Mouse (Mus musculus): Measurements from ENCODE around the gene Teddm1a. TPM values are rescaled to one million over a fixed set of nuclear protein-coding genes. Genes with fewer than 3 reads are reported as not detected.

Gene Teddm1a
- polyA plus RNA-seq, 1 experiment from 2014 or later, result not detected

DNA sequence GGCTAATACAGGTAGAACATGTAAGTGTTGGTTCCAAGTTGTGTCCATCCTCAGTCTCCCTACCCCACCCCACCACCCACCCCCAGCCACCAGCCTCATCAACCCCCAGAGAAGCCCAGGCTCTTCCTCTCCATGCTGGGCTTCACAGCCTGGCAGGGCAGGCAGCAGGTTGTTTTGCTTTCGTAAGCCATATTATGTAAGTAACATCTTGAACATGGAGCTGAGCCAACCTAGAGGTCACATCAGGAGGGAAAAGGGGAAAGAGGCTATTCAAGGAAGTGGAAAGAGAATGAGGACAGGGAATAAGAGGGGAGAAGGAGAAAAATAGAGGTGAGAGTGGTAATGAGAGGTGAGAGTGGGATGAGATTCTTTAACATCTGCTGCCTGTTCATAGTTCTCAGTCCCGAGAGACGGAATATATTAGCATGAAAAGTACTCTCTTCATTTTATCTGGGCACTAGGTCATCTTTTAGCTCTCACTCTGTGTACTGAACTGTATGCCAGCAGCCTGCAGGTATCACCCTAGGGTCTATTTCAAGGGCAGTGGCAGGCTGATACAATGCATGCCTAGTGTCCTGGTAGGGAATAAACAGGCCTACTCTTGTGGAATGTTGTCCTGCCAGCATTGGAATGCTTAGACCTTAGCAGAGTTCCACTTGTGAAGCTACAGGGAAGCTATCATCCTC lies 27.1 kb downstream of the Teddm1a start:
- ATAC-seq (ENCODE audit: low FRiP score, low TSS enrichment), result no peak
- H3K4me1 ChIP-seq (ENCODE audit: insufficient read depth, low read length), result no peaks in the 10 kb centered on the region
- H3K36me3 ChIP-seq (ENCODE audit: insufficient read depth, low read length), result no peaks in the 10 kb centered on the region
- H3K9me3 ChIP-seq (ENCODE audit: low read length), result no peaks in the 10 kb centered on the region
- no peak overlapping the region for H3K9ac ChIP-seq (replicated peaks; ENCODE audit: low read length)
- no peak overlapping the region for H3K27ac ChIP-seq (ENCODE audit: low read length)
- no peak overlapping the region for H3K4me2 ChIP-seq (replicated peaks; ENCODE audit: low read depth, low read length)
- no peaks in the 10 kb centered on the region for H3K27me3 ChIP-seq (ENCODE audit: insufficient read depth, low read length)
- WGBS, result 81% methylated on average over 3 of the region's 3 CpGs
- no peak overlapping the region for H3K4me3 ChIP-seq (ENCODE audit: low read length)

DNA sequence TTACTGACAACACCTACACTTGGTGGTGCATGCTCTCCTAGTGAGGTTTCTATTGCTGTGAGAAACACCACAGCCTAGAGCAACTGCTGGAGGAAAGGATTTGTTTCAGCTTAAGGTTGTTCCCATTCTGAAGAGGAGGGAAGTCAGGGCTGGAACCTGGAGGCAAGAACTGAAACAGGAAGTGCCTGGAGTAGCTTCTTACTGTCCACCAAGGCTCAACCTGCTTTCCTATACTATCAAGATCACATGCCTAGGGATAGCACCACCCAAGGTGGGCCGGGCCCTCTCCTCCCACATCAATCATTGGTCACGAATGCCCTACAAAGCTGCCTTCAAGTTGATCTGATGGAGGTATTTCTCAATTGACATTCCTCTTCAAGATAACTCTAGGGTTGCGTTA lies 30.1 kb downstream of the Teddm1a start:
- Histone ChIP-seq H3K9me3 (ENCODE audit: low read length) (no peaks in the 10 kb centered on the region), H3K4me3 (ENCODE audit: low read length) (no peak overlapping the region), H3K4me1 (ENCODE audit: insufficient read depth, low read length) (no peaks in the 10 kb centered on the region), H3K27me3 (ENCODE audit: insufficient read depth, low read length) (no peaks in the 10 kb centered on the region), H3K4me2 (replicated peaks; ENCODE audit: low read depth, low read length) (no peak overlapping the region), H3K9ac (replicated peaks; ENCODE audit: low read length) (no peak overlapping the region), H3K36me3 (ENCODE audit: insufficient read depth, low read length) (no peaks in the 10 kb centered on the region), H3K27ac (ENCODE audit: low read length) (no peak overlapping the region)
- 89% methylated on average over 3 of the region's 3 CpGs for WGBS
- no peak for ATAC-seq (ENCODE audit: low FRiP score, low TSS enrichment)

DNA sequence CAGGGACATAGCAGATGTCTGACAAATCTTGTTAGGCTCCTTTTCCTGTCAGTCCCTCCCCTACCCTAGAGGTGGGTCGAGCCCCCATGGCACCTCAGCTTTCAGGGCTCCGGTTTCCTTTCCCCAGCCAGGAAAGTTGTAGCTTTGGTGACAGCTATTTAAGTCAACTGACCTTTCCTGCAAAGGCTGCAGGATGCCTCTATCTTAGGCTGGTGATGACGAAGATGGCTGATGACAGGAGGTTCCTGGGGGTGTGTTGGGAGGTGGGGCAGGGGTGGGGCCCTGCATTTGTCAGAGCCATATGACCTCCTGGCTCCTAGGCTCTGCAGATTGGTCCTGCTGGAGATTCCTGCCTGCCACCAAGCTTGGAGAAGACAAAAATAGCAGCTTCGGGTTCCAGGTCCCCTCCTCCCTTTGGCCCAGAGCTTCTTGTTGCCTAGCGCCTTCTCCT lies 31.1 kb downstream of the Teddm1a start:
- Histone ChIP-seq H3K27ac (ENCODE audit: low read length) (no peak overlapping the region), H3K9me3 (ENCODE audit: low read length) (0 out of 2 replicates have a peak, but pooled peaks cover 2% of the 10 kb centered on the region), H3K4me2 (replicated peaks; ENCODE audit: low read depth, low read length) (no peak overlapping the region), H3K4me1 (ENCODE audit: insufficient read depth, low read length) (no peaks in the 10 kb centered on the region), H3K36me3 (ENCODE audit: insufficient read depth, low read length) (no peaks in the 10 kb centered on the region), H3K27me3 (ENCODE audit: insufficient read depth, low read length) (no peaks in the 10 kb centered on the region), H3K9ac (replicated peaks; ENCODE audit: low read length) (no peak overlapping the region), H3K4me3 (ENCODE audit: low read length) (no peak overlapping the region)
- no peak for ATAC-seq (ENCODE audit: low FRiP score, low TSS enrichment)
- WGBS, result 26% methylated on average over 5 of the region's 5 CpGs

DNA sequence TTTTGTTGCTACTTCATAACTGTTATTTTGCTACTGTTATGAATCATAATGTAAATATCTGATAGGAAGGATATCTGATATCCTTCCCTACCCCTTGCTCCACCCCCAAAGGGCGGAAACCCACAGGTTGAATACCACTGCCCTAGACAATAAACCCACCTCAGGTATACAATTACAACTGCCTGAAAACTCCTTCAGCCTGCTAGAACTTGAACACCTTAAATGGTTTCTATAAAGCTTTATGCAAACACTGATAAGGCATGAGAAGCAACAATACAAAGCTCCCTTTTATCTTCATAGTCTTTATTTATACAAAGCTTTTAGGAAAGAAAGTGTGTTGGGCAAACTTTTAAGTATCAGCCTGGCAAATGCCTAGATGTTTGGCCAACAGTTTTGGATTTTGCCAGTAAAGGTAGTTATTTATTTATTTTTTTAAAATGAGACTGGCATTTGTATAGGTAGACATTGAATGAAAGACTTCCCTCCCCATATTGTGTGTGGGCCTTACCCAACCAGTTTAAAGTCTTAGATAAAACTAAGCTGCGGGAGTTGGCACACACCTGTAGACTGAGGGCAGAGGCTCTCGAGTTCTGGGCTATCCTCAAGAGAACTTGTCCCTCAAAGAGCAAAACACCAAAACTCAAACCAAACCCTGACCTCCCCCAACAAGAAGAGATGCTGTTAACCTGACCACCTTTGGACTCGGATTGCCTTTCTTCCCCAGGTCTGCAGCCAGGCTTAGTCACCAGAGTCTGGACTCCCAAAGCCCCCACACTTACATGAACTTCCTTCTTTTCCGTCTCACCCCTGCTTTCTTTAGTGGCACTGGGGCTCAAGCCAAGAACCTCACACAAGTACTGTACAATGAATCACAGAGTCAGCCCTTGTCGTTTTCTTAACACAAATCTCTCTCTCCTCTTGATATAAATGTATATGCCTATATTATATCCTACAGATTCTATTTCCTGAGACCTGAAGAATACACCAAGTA lies 33.1 kb downstream of the Teddm1a start:
- WGBS, result 74% methylated on average over 6 of the region's 6 CpGs
- Histone ChIP-seq H3K4me2 (replicated peaks; ENCODE audit: low read depth, low read length) (no peak overlapping the region), H3K9me3 (ENCODE audit: low read length) (0 out of 2 replicates have a peak, but pooled peaks cover 2% of the 10 kb centered on the region), H3K4me1 (ENCODE audit: insufficient read depth, low read length) (no peaks in the 10 kb centered on the region), H3K36me3 (ENCODE audit: insufficient read depth, low read length) (no peaks in the 10 kb centered on the region), H3K27ac (ENCODE audit: low read length) (no peak overlapping the region), H3K4me3 (ENCODE audit: low read length) (no peak overlapping the region), H3K9ac (replicated peaks; ENCODE audit: low read length) (no peak overlapping the region), H3K27me3 (ENCODE audit: insufficient read depth, low read length) (no peaks in the 10 kb centered on the region)
- no peak for ATAC-seq (ENCODE audit: low FRiP score, low TSS enrichment)

DNA sequence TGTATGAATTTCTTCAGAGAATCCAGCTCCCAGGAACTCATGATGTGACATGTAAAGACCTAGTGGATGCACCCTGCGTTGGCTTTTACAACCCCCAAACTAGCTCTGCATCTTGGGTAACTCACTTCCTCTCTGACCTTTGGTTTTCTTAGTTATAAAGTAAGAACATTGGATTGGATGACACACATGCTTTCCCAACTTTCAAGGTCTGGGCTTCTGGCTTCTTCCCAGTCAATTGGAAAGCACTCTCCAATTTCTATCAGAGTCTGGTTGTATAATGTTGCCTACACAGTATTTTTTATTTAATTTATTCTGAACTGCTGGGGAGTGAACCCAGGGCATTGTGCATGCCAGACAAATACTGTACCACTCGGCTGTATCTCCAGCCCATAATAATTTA lies 38.9 kb downstream of the Teddm1a start:
- ATAC-seq (ENCODE audit: low FRiP score, low TSS enrichment), result no peak
- H3K27ac ChIP-seq (ENCODE audit: low read length), result no peak overlapping the region
- H3K4me2 ChIP-seq (replicated peaks; ENCODE audit: low read depth, low read length), result no peak overlapping the region
- H3K4me3 ChIP-seq (ENCODE audit: low read length), result no peak overlapping the region
- H3K4me1 ChIP-seq (ENCODE audit: insufficient read depth, low read length), result no peaks in the 10 kb centered on the region
- no peaks in the 10 kb centered on the region for H3K36me3 ChIP-seq (ENCODE audit: insufficient read depth, low read length)
- 0 out of 2 replicates have a peak, but pooled peaks cover 2% of the 10 kb centered on the region for H3K9me3 ChIP-seq (ENCODE audit: low read length)
- 77% methylated on average over 2 of the region's 2 CpGs for WGBS
- H3K9ac ChIP-seq (replicated peaks; ENCODE audit: low read length), result no peak overlapping the region
- no peaks in the 10 kb centered on the region for H3K27me3 ChIP-seq (ENCODE audit: insufficient read depth, low read length)

DNA sequence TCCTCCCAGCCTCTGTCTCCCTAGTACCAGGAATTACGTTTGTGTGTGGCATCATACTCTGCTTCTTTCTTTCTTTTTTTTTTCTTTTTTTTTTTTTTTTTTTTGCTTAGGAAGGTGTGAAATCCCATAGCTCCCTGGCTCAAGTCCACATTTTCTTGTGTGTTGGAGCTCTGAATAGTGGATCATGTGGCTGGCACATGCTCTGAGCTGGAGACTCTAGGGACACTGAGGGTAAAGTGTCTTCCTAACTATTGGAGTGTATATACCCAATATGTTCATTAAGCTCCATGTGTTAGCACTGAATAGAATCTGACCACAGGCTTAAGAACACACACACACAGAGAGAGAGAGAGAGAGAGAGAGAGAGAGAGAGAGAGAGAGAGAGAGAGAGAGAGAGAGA lies 42.2 kb downstream of the Teddm1a start:
- Histone ChIP-seq H3K9me3 (ENCODE audit: low read length) (no peaks in the 10 kb centered on the region), H3K36me3 (ENCODE audit: insufficient read depth, low read length) (no peaks in the 10 kb centered on the region), H3K4me1 (ENCODE audit: insufficient read depth, low read length) (no peaks in the 10 kb centered on the region), H3K4me2 (replicated peaks; ENCODE audit: low read depth, low read length) (no peak overlapping the region), H3K9ac (replicated peaks; ENCODE audit: low read length) (no peak overlapping the region), H3K4me3 (ENCODE audit: low read length) (no peak overlapping the region), H3K27me3 (ENCODE audit: insufficient read depth, low read length) (no peaks in the 10 kb centered on the region), H3K27ac (ENCODE audit: low read length) (no peak overlapping the region)
- no peak for ATAC-seq (ENCODE audit: low FRiP score, low TSS enrichment)
- 71% methylated on average over 1 of the region's 1 CpGs for WGBS

DNA sequence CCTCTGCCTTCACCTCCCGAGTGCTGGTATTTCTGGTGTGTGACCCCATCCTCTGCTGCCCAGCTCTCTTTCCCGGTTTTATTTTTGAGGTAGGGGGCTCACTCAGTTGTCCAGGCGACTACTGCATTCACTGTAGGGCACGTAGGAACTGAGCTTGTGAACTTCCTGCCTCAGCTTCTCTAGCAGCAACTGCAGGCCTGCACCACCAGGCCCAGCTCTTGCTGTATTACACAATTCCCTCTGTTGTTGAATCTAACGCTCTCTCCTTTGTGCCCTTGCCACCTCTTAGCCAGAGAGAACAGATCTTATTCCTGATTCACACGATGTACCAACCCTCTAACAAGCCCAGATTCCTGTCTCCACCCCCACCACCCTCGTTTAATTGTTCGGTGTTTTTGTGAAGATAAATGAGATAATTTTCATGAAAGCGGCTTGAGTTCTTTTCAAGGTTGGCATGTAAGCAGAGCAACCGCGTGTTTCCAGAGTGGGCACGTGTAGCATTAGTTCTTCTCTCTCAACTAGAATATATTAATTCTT lies 44.4 kb downstream of the Teddm1a start:
- Histone ChIP-seq H3K27me3 (ENCODE audit: insufficient read depth, low read length) (no peaks in the 10 kb centered on the region), H3K4me3 (ENCODE audit: low read length) (no peak overlapping the region), H3K36me3 (ENCODE audit: insufficient read depth, low read length) (no peaks in the 10 kb centered on the region), H3K27ac (ENCODE audit: low read length) (no peak overlapping the region), H3K4me2 (replicated peaks; ENCODE audit: low read depth, low read length) (no peak overlapping the region), H3K9ac (replicated peaks; ENCODE audit: low read length) (no peak overlapping the region), H3K9me3 (ENCODE audit: low read length) (no peaks in the 10 kb centered on the region), H3K4me1 (ENCODE audit: insufficient read depth, low read length) (no peaks in the 10 kb centered on the region)
- no peak for ATAC-seq (ENCODE audit: low FRiP score, low TSS enrichment)
- 79% methylated on average over 12 of the region's 12 CpGs for WGBS

DNA sequence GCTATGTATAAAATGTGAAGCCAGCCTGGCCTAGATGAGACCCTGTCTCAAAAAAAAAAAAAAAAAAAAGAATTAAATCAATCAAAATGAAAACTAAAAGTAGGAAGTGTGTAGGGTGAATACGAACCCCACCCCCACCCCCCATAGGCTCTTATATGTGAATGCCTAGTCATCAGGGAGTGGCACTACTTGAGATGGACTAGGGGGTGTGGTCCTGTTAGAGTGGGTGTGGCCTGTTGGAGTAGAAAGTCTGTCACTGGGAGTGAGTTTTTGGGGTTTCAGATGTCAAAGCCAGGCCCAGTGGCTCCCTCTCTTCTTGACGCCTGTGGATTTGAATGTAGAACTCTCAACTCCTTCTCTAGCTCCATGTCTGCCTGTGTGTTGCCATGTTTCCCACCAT lies 45.5 kb downstream of the Teddm1a start:
- H3K9ac ChIP-seq (replicated peaks; ENCODE audit: low read length), result no peak overlapping the region
- no peaks in the 10 kb centered on the region for H3K9me3 ChIP-seq (ENCODE audit: low read length)
- no peaks in the 10 kb centered on the region for H3K36me3 ChIP-seq (ENCODE audit: insufficient read depth, low read length)
- no peaks in the 10 kb centered on the region for H3K27me3 ChIP-seq (ENCODE audit: insufficient read depth, low read length)
- H3K4me3 ChIP-seq (ENCODE audit: low read length), result no peak overlapping the region
- H3K4me1 ChIP-seq (ENCODE audit: insufficient read depth, low read length), result no peaks in the 10 kb centered on the region
- 83% methylated on average over 2 of the region's 2 CpGs for WGBS
- ATAC-seq (ENCODE audit: low FRiP score, low TSS enrichment), result no peak
- no peak overlapping the region for H3K27ac ChIP-seq (ENCODE audit: low read length)
- H3K4me2 ChIP-seq (replicated peaks; ENCODE audit: low read depth, low read length), result no peak overlapping the region

DNA sequence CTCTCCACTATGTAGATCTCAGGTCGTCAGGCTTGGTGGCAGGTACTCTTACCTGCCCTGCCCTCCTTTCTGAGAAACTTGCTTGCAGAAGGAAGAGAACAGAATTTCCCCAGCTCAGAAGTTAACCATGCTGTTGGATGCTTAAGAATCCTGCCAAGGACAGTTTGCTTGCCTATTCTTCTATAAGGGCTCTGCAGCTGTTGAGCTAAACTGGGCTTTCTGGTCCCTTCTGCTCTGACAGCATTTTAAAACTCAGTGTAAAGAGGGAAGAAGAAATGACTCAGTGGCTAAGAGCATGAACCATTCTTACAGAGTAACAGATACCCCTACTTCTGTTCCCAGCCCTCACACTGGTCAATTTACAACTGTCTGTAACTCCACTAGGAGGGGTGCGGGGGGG lies 49.4 kb downstream of the Teddm1a start:
- 72% methylated on average over 2 of the region's 2 CpGs for WGBS

More for the DNA sequence above, 49.4 kb downstream of the Teddm1a start:
- no peak overlapping the region for H3K4me3 ChIP-seq (ENCODE audit: low read length)
- no peak for ATAC-seq (ENCODE audit: low FRiP score, low TSS enrichment)
- no peaks in the 10 kb centered on the region for H3K4me1 ChIP-seq (ENCODE audit: insufficient read depth, low read length)
- H3K27ac ChIP-seq (ENCODE audit: low read length), result no peak overlapping the region
- no peak overlapping the region for H3K9ac ChIP-seq (replicated peaks; ENCODE audit: low read length)
- no peaks in the 10 kb centered on the region for H3K36me3 ChIP-seq (ENCODE audit: insufficient read depth, low read length)
- H3K4me2 ChIP-seq (replicated peaks; ENCODE audit: low read depth, low read length), result no peak overlapping the region
- no peaks in the 10 kb centered on the region for H3K9me3 ChIP-seq (ENCODE audit: low read length)
- H3K27me3 ChIP-seq (ENCODE audit: insufficient read depth, low read length), result no peaks in the 10 kb centered on the region

All from kidney, embryonic 16.5 days (tissue).